Mouse (Mus musculus): ENCODE measurements around the gene Tbxas1. TPM values are rescaled to one million over a fixed set of nuclear protein-coding genes. Genes with fewer than 3 reads are reported as not detected.

Gene Tbxas1
- polyA plus RNA-seq, 1 experiment from 2014 or later = 2.0 TPM

- H3K9me3 ChIP-seq (ENCODE audit: control insufficient read depth, low read length) = no peaks in the 10 kb centered on the region
- no peak overlapping the region for H3K9ac ChIP-seq (replicated peaks; ENCODE audit: low read depth, low read length)
- no peaks in the 10 kb centered on the region for H3K27me3 ChIP-seq (ENCODE audit: control insufficient read depth, insufficient read depth, low read length)
- no peaks in the 10 kb centered on the region for H3K36me3 ChIP-seq (ENCODE audit: control insufficient read depth, insufficient read depth, low read length)
- H3K27ac ChIP-seq (ENCODE audit: low read depth, low read length) = no peak overlapping the region
- WGBS = 93% methylated on average over 4 of the region's 4 CpGs
- no peaks in the 10 kb centered on the region for H3K4me1 ChIP-seq (ENCODE audit: control insufficient read depth, insufficient read depth, low read length)
- ATAC-seq (ENCODE audit: low read depth) = no peak
- no peak overlapping the region for H3K4me2 ChIP-seq (ENCODE audit: low read depth, low read length)
- H3K4me3 ChIP-seq (ENCODE audit: low read depth, low read length) = no peak overlapping the region
Observed at GRCm38 (mm10) chr6:38900073-38900472, 24.9 kb downstream of the Tbxas1 start.

GRCm38 (mm10) chr6:38900479-38901126 is 25.4 kb downstream of the Tbxas1 start:
- Histone ChIP-seq H3K9ac (replicated peaks; ENCODE audit: low read depth, low read length) (no peak overlapping the region), H3K9me3 (ENCODE audit: control insufficient read depth, low read length) (no peaks in the 10 kb centered on the region), H3K36me3 (ENCODE audit: control insufficient read depth, insufficient read depth, low read length) (no peaks in the 10 kb centered on the region), H3K27ac (ENCODE audit: low read depth, low read length) (no peak overlapping the region), H3K4me2 (ENCODE audit: low read depth, low read length) (no peak overlapping the region), H3K4me3 (ENCODE audit: low read depth, low read length) (no peak overlapping the region), H3K4me1 (ENCODE audit: control insufficient read depth, insufficient read depth, low read length) (no peaks in the 10 kb centered on the region), H3K27me3 (ENCODE audit: control insufficient read depth, insufficient read depth, low read length) (no peaks in the 10 kb centered on the region)
- ATAC-seq (ENCODE audit: low read depth) = no peak
- 96% methylated on average over 4 of the region's 4 CpGs for WGBS

GRCm38 (mm10) chr6:38901152-38901551 is 25.9 kb downstream of the Tbxas1 start:
- WGBS = 87% methylated on average over 4 of the region's 4 CpGs
- H3K36me3 ChIP-seq (ENCODE audit: control insufficient read depth, insufficient read depth, low read length) = no peaks in the 10 kb centered on the region
- no peak overlapping the region for H3K9ac ChIP-seq (replicated peaks; ENCODE audit: low read depth, low read length)
- no peaks in the 10 kb centered on the region for H3K4me1 ChIP-seq (ENCODE audit: control insufficient read depth, insufficient read depth, low read length)
- no peaks in the 10 kb centered on the region for H3K27me3 ChIP-seq (ENCODE audit: control insufficient read depth, insufficient read depth, low read length)
- H3K4me2 ChIP-seq (ENCODE audit: low read depth, low read length) = no peak overlapping the region
- H3K9me3 ChIP-seq (ENCODE audit: control insufficient read depth, low read length) = no peaks in the 10 kb centered on the region
- no peak overlapping the region for H3K4me3 ChIP-seq (ENCODE audit: low read depth, low read length)
- no peak for ATAC-seq (ENCODE audit: low read depth)
- H3K27ac ChIP-seq (ENCODE audit: low read depth, low read length) = no peak overlapping the region

- no peaks in the 10 kb centered on the region for H3K27me3 ChIP-seq (ENCODE audit: control insufficient read depth, insufficient read depth, low read length)
- H3K27ac ChIP-seq (ENCODE audit: low read depth, low read length) = no peak overlapping the region
- H3K4me1 ChIP-seq (ENCODE audit: control insufficient read depth, insufficient read depth, low read length) = no peaks in the 10 kb centered on the region
- no peak overlapping the region for H3K4me3 ChIP-seq (ENCODE audit: low read depth, low read length)
- no peaks in the 10 kb centered on the region for H3K36me3 ChIP-seq (ENCODE audit: control insufficient read depth, insufficient read depth, low read length)
- WGBS = 78% methylated on average over 3 of the region's 3 CpGs
- H3K4me2 ChIP-seq (ENCODE audit: low read depth, low read length) = no peak overlapping the region
- H3K9ac ChIP-seq (replicated peaks; ENCODE audit: low read depth, low read length) = no peak overlapping the region
- no peak for ATAC-seq (ENCODE audit: low read depth)
- H3K9me3 ChIP-seq (ENCODE audit: control insufficient read depth, low read length) = no peaks in the 10 kb centered on the region
Observed at GRCm38 (mm10) chr6:38901636-38902035, 26.4 kb downstream of the Tbxas1 start.

- H3K9ac ChIP-seq (replicated peaks; ENCODE audit: low read depth, low read length) = no peak overlapping the region
- H3K4me2 ChIP-seq (ENCODE audit: low read depth, low read length) = no peak overlapping the region
- no peak overlapping the region for H3K4me3 ChIP-seq (ENCODE audit: low read depth, low read length)
- no peaks in the 10 kb centered on the region for H3K4me1 ChIP-seq (ENCODE audit: control insufficient read depth, insufficient read depth, low read length)
- 91% methylated on average over 10 of the region's 10 CpGs for WGBS
- ATAC-seq (ENCODE audit: low read depth) = no peak
- no peak overlapping the region for H3K27ac ChIP-seq (ENCODE audit: low read depth, low read length)
- no peaks in the 10 kb centered on the region for H3K36me3 ChIP-seq (ENCODE audit: control insufficient read depth, insufficient read depth, low read length)
- H3K27me3 ChIP-seq (ENCODE audit: control insufficient read depth, insufficient read depth, low read length) = no peaks in the 10 kb centered on the region
- no peaks in the 10 kb centered on the region for H3K9me3 ChIP-seq (ENCODE audit: control insufficient read depth, low read length)
Observed at GRCm38 (mm10) chr6:38902820-38903439, 27.7 kb downstream of the Tbxas1 start.

- H3K9me3 ChIP-seq (ENCODE audit: control insufficient read depth, low read length) = no peaks in the 10 kb centered on the region
- no peak for ATAC-seq (ENCODE audit: low read depth)
- H3K4me1 ChIP-seq (ENCODE audit: control insufficient read depth, insufficient read depth, low read length) = no peaks in the 10 kb centered on the region
- 70% methylated on average over 6 of the region's 6 CpGs for WGBS
- H3K4me3 ChIP-seq (ENCODE audit: low read depth, low read length) = no peak overlapping the region
- H3K27ac ChIP-seq (ENCODE audit: low read depth, low read length) = no peak overlapping the region
- no peaks in the 10 kb centered on the region for H3K36me3 ChIP-seq (ENCODE audit: control insufficient read depth, insufficient read depth, low read length)
- H3K4me2 ChIP-seq (ENCODE audit: low read depth, low read length) = no peak overlapping the region
- no peaks in the 10 kb centered on the region for H3K27me3 ChIP-seq (ENCODE audit: control insufficient read depth, insufficient read depth, low read length)
- H3K9ac ChIP-seq (replicated peaks; ENCODE audit: low read depth, low read length) = no peak overlapping the region
Observed at GRCm38 (mm10) chr6:38906005-38906404, 30.8 kb downstream of the Tbxas1 start.

- WGBS = 84% methylated on average over 6 of the region's 6 CpGs
- H3K4me3 ChIP-seq (ENCODE audit: low read depth, low read length) = no peak overlapping the region
- no peak for ATAC-seq (ENCODE audit: low read depth)
Observed at GRCm38 (mm10) chr6:38908401-38908800, 33.2 kb downstream of the Tbxas1 start.

GRCm38 (mm10) chr6:38910828-38911559 is 35.8 kb downstream of the Tbxas1 start:
- no peak overlapping the region for H3K27ac ChIP-seq (ENCODE audit: low read depth, low read length)
- H3K4me2 ChIP-seq (ENCODE audit: low read depth, low read length) = no peak overlapping the region
- no peak overlapping the region for H3K4me3 ChIP-seq (ENCODE audit: low read depth, low read length)
- WGBS = 68% methylated on average over 3 of the region's 3 CpGs
- ATAC-seq (ENCODE audit: low read depth) = no peak
- no peaks in the 10 kb centered on the region for H3K9me3 ChIP-seq (ENCODE audit: control insufficient read depth, low read length)
- H3K36me3 ChIP-seq (ENCODE audit: control insufficient read depth, insufficient read depth, low read length) = no peaks in the 10 kb centered on the region
- H3K27me3 ChIP-seq (ENCODE audit: control insufficient read depth, insufficient read depth, low read length) = no peaks in the 10 kb centered on the region
- no peaks in the 10 kb centered on the region for H3K4me1 ChIP-seq (ENCODE audit: control insufficient read depth, insufficient read depth, low read length)
- H3K9ac ChIP-seq (replicated peaks; ENCODE audit: low read depth, low read length) = no peak overlapping the region

More at GRCm38 (mm10) chr6:38908401-38908800, 33.2 kb downstream of the Tbxas1 start:
- no peak overlapping the region for H3K4me2 ChIP-seq (ENCODE audit: low read depth, low read length)
- no peaks in the 10 kb centered on the region for H3K36me3 ChIP-seq (ENCODE audit: control insufficient read depth, insufficient read depth, low read length)
- H3K9ac ChIP-seq (replicated peaks; ENCODE audit: low read depth, low read length) = no peak overlapping the region
- H3K4me1 ChIP-seq (ENCODE audit: control insufficient read depth, insufficient read depth, low read length) = no peaks in the 10 kb centered on the region
- no peaks in the 10 kb centered on the region for H3K9me3 ChIP-seq (ENCODE audit: control insufficient read depth, low read length)
- H3K27me3 ChIP-seq (ENCODE audit: control insufficient read depth, insufficient read depth, low read length) = no peaks in the 10 kb centered on the region
- H3K27ac ChIP-seq (ENCODE audit: low read depth, low read length) = no peak overlapping the region

GRCm38 (mm10) chr6:38912121-38912660 is 37.0 kb downstream of the Tbxas1 start:
- no peaks in the 10 kb centered on the region for H3K9me3 ChIP-seq (ENCODE audit: control insufficient read depth, low read length)
- no peak for ATAC-seq (ENCODE audit: low read depth)
- H3K4me3 ChIP-seq (ENCODE audit: low read depth, low read length) = no peak overlapping the region
- no peaks in the 10 kb centered on the region for H3K4me1 ChIP-seq (ENCODE audit: control insufficient read depth, insufficient read depth, low read length)
- H3K9ac ChIP-seq (replicated peaks; ENCODE audit: low read depth, low read length) = no peak overlapping the region
- H3K4me2 ChIP-seq (ENCODE audit: low read depth, low read length) = no peak overlapping the region
- H3K36me3 ChIP-seq (ENCODE audit: control insufficient read depth, insufficient read depth, low read length) = no peaks in the 10 kb centered on the region
- no peak overlapping the region for H3K27ac ChIP-seq (ENCODE audit: low read depth, low read length)
- H3K27me3 ChIP-seq (ENCODE audit: control insufficient read depth, insufficient read depth, low read length) = no peaks in the 10 kb centered on the region

All from neural tube, embryonic 14.5 days (tissue).